Mouse (Mus musculus) inflammation-experienced regulatory T-cells, adult 6 months (primary cell): Measurements from ENCODE around the gene Dcbld1. TPM values are rescaled to one million over a fixed set of nuclear protein-coding genes. Genes with fewer than 3 reads are reported as not detected.
"Not testable (repeated sequence)": the region's sequence is repeated elsewhere in the genome, so short reads cannot be mapped to it uniquely, and the experiment has no call there.

Experiments
- ATAC-seq: one replicate; pipeline ENCODE4 v1.8.0; 2017
- polyA plus RNA-seq, 3 experiments: library from polyadenylated mRNA; unstranded; fragments of 100-300 nt; shearing (Covaris generic); gene quantifications; one replicate each; pipeline ENCODE4 v1.2.1; 2017

Gene Dcbld1
- polyA plus RNA-seq, 3 experiments from 2014 or later, result 0.17 TPM; not detected in 2

GRCm38 (mm10) chr10:52264162-52264561 is 30.7 kb downstream of the Dcbld1 start:
- no peak for ATAC-seq

GRCm38 (mm10) chr10:52268879-52269278 is 35.5 kb downstream of the Dcbld1 start:
- ATAC-seq, result no peak

- ATAC-seq, result no peak
Measured at GRCm38 (mm10) chr10:52271385-52271784, 38.0 kb downstream of the Dcbld1 start.

GRCm38 (mm10) chr10:52273012-52273411 is 39.6 kb downstream of the Dcbld1 start:
- ATAC-seq, result no peak

GRCm38 (mm10) chr10:52274001-52274909 is 40.8 kb downstream of the Dcbld1 start:
- ATAC-seq, result no peak

GRCm38 (mm10) chr10:52274910-52275604 is 41.6 kb downstream of the Dcbld1 start:
- ATAC-seq, result no peak

GRCm38 (mm10) chr10:52276579-52276978 is 43.2 kb downstream of the Dcbld1 start:
- ATAC-seq, result no peak

GRCm38 (mm10) chr10:52277564-52277963 is 44.1 kb downstream of the Dcbld1 start:
- ATAC-seq, result not testable (repeated sequence)

- no peak for ATAC-seq
Measured at GRCm38 (mm10) chr10:52278011-52278434, 44.6 kb downstream of the Dcbld1 start.

- ATAC-seq, result no peak
Measured at GRCm38 (mm10) chr10:52278866-52279265, 45.4 kb downstream of the Dcbld1 start.

- no peak for ATAC-seq
Measured at GRCm38 (mm10) chr10:52279876-52280275, 46.5 kb downstream of the Dcbld1 start.

GRCm38 (mm10) chr10:52280623-52281022 is 47.2 kb downstream of the Dcbld1 start:
- no peak for ATAC-seq

GRCm38 (mm10) chr10:52281337-52281736 is 47.9 kb downstream of the Dcbld1 start:
- ATAC-seq, result no peak

- no peak for ATAC-seq
Measured at GRCm38 (mm10) chr10:52284578-52284977, 51.2 kb downstream of the Dcbld1 start.

- no peak for ATAC-seq
Measured at GRCm38 (mm10) chr10:52287852-52288533, 54.6 kb downstream of the Dcbld1 start.

GRCm38 (mm10) chr10:52289261-52289660 is 55.8 kb downstream of the Dcbld1 start:
- ATAC-seq, result no peak

GRCm38 (mm10) chr10:52292391-52292790 is 59.0 kb downstream of the Dcbld1 start:
- not testable (repeated sequence) for ATAC-seq

GRCm38 (mm10) chr10:52293921-52294577 is 60.6 kb downstream of the Dcbld1 start:
- ATAC-seq, result no peak

GRCm38 (mm10) chr10:52295934-52296333 is 62.5 kb downstream of the Dcbld1 start:
- ATAC-seq, result no peak

- ATAC-seq, result not testable (repeated sequence)
Measured at GRCm38 (mm10) chr10:52298568-52298967, 65.1 kb downstream of the Dcbld1 start.

- no peak for ATAC-seq
Measured at GRCm38 (mm10) chr10:52301766-52302165, 68.3 kb downstream of the Dcbld1 start.

GRCm38 (mm10) chr10:52302271-52302670 is 68.9 kb downstream of the Dcbld1 start:
- ATAC-seq, result no peak
